Mouse (Mus musculus) CH12.LX (cell line): ENCODE measurements around the gene Terb2. TPM values are rescaled to one million over a fixed set of nuclear protein-coding genes. Genes with fewer than 3 reads are reported as not detected.

Experiments used
- DNase-seq: peaks from one replicate; pipeline ENCODE4 v3.0.0-alpha.2; 2013; ENCODE audit errors: extremely low read depth
- H3K27ac ChIP-seq: 2 replicates; pipeline ENCODE4 v1.5.1; 2012; ENCODE audit warnings: low read depth, mild to moderate bottlenecking, control low read depth, moderate library complexity; ENCODE audit not compliant: insufficient read depth
- H3K27me3 ChIP-seq: replicated peaks from 2 replicates; pipeline ENCODE3; 2012; ENCODE audit warnings: inconsistent platforms
- H3K36me3 ChIP-seq, 2 experiments: replicated peaks in 1 of 2; 2 replicates each; pipeline versions ENCODE3 to v1.6.1; 2012; ENCODE audit warnings: inconsistent platforms in 1 of 2, low read length in 1 of 2, mild to moderate bottlenecking in 1 of 2, mixed read lengths in 1 of 2, moderate library complexity in 1 of 2; ENCODE audit not compliant: control insufficient read depth in 1 of 2, insufficient read depth in 1 of 2
- H3K4me1 ChIP-seq, 2 experiments: 2 replicates each; pipeline ENCODE4 v1.6.1; 2012; ENCODE audit warnings: inconsistent platforms in 1 of 2, moderate library complexity in 1 of 2; ENCODE audit not compliant: insufficient read depth in 2 of 2, control insufficient read depth in 1 of 2
- H3K4me2 ChIP-seq: 2 replicates; pipeline ENCODE4 v1.6.1; 2012; ENCODE audit warnings: low read depth, mild to moderate bottlenecking, control low read depth; ENCODE audit not compliant: poor library complexity, insufficient read depth, severe bottlenecking
- H3K4me3 ChIP-seq, 3 experiments: fragments of 150-350 bp in 1 of 3; sonication (generic) in 1 of 3; replicated peaks in 1 of 3; 2 replicates each; pipeline versions ENCODE3 to v1.5.1; 2011 to 2012; ENCODE audit warnings: low read depth in 2 of 3, low read length in 2 of 3, mild to moderate bottlenecking in 2 of 3, moderate library complexity in 2 of 3, control low read depth in 1 of 3, improper control_type of control experiment in 1 of 3, inconsistent platforms in 1 of 3, mixed read lengths in 1 of 3; ENCODE audit not compliant: poor library complexity in 1 of 3
- H3K79me2 ChIP-seq: replicated peaks from 2 replicates; pipeline ENCODE4 v1.6.1; 2012; ENCODE audit warnings: mild to moderate bottlenecking, moderate library complexity; ENCODE audit not compliant: control insufficient read depth, poor library complexity, insufficient read depth, severe bottlenecking; ENCODE audit errors: extremely low read depth
- H3K9ac ChIP-seq: 2 replicates; pipeline ENCODE4 v1.6.1; 2012; ENCODE audit warnings: low read depth, mild to moderate bottlenecking, control low read depth, moderate library complexity; ENCODE audit not compliant: insufficient read depth
- H3K9me3 ChIP-seq: replicated peaks from 2 replicates; pipeline ENCODE3; 2012; ENCODE audit warnings: low read length, inconsistent platforms, mixed read lengths
- BHLHE40 ChIP-seq: IDR thresholded peaks from 2 replicates; pipeline ENCODE4 v1.6.1; 2011; ENCODE audit warnings: mild to moderate bottlenecking, low read depth, low read length, improper control_type of control experiment
- CHD1 ChIP-seq: IDR thresholded peaks from 2 replicates; pipeline ENCODE4 v1.6.1; 2012; ENCODE audit warnings: low read depth, low read length, improper control_type of control experiment, inconsistent platforms
- CHD2 ChIP-seq: IDR thresholded peaks from 2 replicates; pipeline ENCODE4 v1.6.1; 2011; ENCODE audit warnings: low read length, improper control_type of control experiment
- CTCF ChIP-seq, 2 experiments: IDR thresholded peaks in 1 of 2; conservative IDR thresholded peaks in 1 of 2; 2 replicates each; pipeline ENCODE4 v1.5.1; 2011 to 2012; ENCODE audit warnings: low read depth in 2 of 2, low read length in 2 of 2, improper control_type of control experiment in 1 of 2, inconsistent platforms in 1 of 2, mild to moderate bottlenecking in 1 of 2, moderate library complexity in 1 of 2
- E2F4 ChIP-seq: IDR thresholded peaks from 2 replicates; pipeline ENCODE4 v1.6.1; 2011; ENCODE audit warnings: low read depth, low read length, improper control_type of control experiment; ENCODE audit not compliant: insufficient replicate concordance
- ELF1 ChIP-seq: IDR thresholded peaks from 2 replicates; pipeline ENCODE4 v1.6.1; 2014; ENCODE audit warnings: low read depth, mild to moderate bottlenecking, inconsistent platforms, low read length, improper control_type of control experiment
- EP300 ChIP-seq: IDR thresholded peaks from 2 replicates; pipeline ENCODE4 v1.6.1; 2011; ENCODE audit warnings: low read length, improper control_type of control experiment
- GABPA ChIP-seq: IDR thresholded peaks from 2 replicates; pipeline ENCODE4 v1.6.1; 2012; ENCODE audit warnings: low read depth, low read length, improper control_type of control experiment, inconsistent platforms; ENCODE audit not compliant: insufficient replicate concordance
- IRF4 ChIP-seq: IDR thresholded peaks from 2 replicates; pipeline ENCODE4 v1.6.1; 2014; ENCODE audit warnings: low read depth, mild to moderate bottlenecking, inconsistent platforms, low read length, improper control_type of control experiment
- JUN ChIP-seq: IDR thresholded peaks from 2 replicates; pipeline ENCODE4 v1.6.1; 2011; ENCODE audit warnings: low read depth, mild to moderate bottlenecking, low read length, improper control_type of control experiment, moderate library complexity; ENCODE audit not compliant: insufficient read depth
- KAT2A ChIP-seq: IDR thresholded peaks from 2 replicates; pipeline ENCODE4 v1.6.1; 2012; ENCODE audit warnings: low read length, improper control_type of control experiment, inconsistent platforms; ENCODE audit not compliant: insufficient replicate concordance
- MAX ChIP-seq: IDR thresholded peaks from 2 replicates; pipeline ENCODE4 v1.6.1; 2011; ENCODE audit warnings: low read length, improper control_type of control experiment
- MAZ ChIP-seq: IDR thresholded peaks from 2 replicates; pipeline ENCODE4 v1.6.1; 2012; ENCODE audit warnings: low read depth, mild to moderate bottlenecking, inconsistent platforms, low read length, improper control_type of control experiment, moderate library complexity
- MXI1 ChIP-seq: IDR thresholded peaks from 2 replicates; pipeline ENCODE4 v1.6.1; 2011; ENCODE audit warnings: mild to moderate bottlenecking, low read depth, low read length, improper control_type of control experiment
- NELFE ChIP-seq: IDR thresholded peaks from 2 replicates; pipeline ENCODE4 v1.6.1; 2011; ENCODE audit warnings: low read depth, low read length, improper control_type of control experiment
- NRF1 ChIP-seq: IDR thresholded peaks from 2 replicates; pipeline ENCODE4 v1.6.1; 2014; ENCODE audit warnings: low read depth, mild to moderate bottlenecking, inconsistent platforms, low read length, improper control_type of control experiment, moderate library complexity
- POLR2A ChIP-seq: IDR thresholded peaks from 2 replicates; pipeline ENCODE4 v1.6.1; 2011; ENCODE audit warnings: low read depth, mild to moderate bottlenecking, improper control_type of control experiment, low read length
- POLR2AphosphoS2 ChIP-seq: IDR thresholded peaks from 2 replicates; pipeline ENCODE4 v1.6.1; 2011; ENCODE audit warnings: low read depth, low read length, improper control_type of control experiment
- RCOR1 ChIP-seq: conservative IDR thresholded peaks from 2 replicates; pipeline ENCODE4 v1.6.1; 2012; ENCODE audit warnings: low read depth, mild to moderate bottlenecking, inconsistent platforms, low read length, improper control_type of control experiment
- TBP ChIP-seq: conservative IDR thresholded peaks from 2 replicates; pipeline ENCODE4 v1.6.1; 2011; ENCODE audit warnings: low read depth, low read length, improper control_type of control experiment
- UBTF ChIP-seq: IDR thresholded peaks from 2 replicates; pipeline ENCODE4 v1.6.1; 2012; ENCODE audit warnings: low read depth, mild to moderate bottlenecking, inconsistent platforms, low read length, improper control_type of control experiment, moderate library complexity
- USF1 ChIP-seq: IDR thresholded peaks from 2 replicates; pipeline ENCODE4 v1.6.1; 2014; ENCODE audit warnings: low read depth, mild to moderate bottlenecking, inconsistent platforms, low read length, improper control_type of control experiment
- USF2 ChIP-seq: conservative IDR thresholded peaks from 2 replicates; pipeline ENCODE4 v1.6.1; 2011; ENCODE audit warnings: low read depth, low read length, improper control_type of control experiment
- ZC3H11A ChIP-seq: IDR thresholded peaks from 2 replicates; pipeline ENCODE4 v1.6.1; 2012; ENCODE audit warnings: low read depth, mild to moderate bottlenecking, inconsistent platforms, low read length, improper control_type of control experiment
- ZKSCAN1 ChIP-seq: IDR thresholded peaks from 2 replicates; pipeline ENCODE4 v1.6.1; 2012; ENCODE audit warnings: low read depth, inconsistent platforms, low read length, improper control_type of control experiment, borderline replicate concordance
- ZMIZ1 ChIP-seq: IDR thresholded peaks from 2 replicates; pipeline ENCODE4 v1.6.1; 2012; ENCODE audit warnings: low read depth, mild to moderate bottlenecking, inconsistent platforms, low read length, improper control_type of control experiment
- ZNF384 ChIP-seq: IDR thresholded peaks from 2 replicates; pipeline ENCODE4 v1.6.1; 2012; ENCODE audit warnings: low read depth, low read length, improper control_type of control experiment, inconsistent platforms
- dilution Hi-C: fragments of 300-500 bp; cut with MboI; formaldehyde crosslinking; loops from 2 replicates; pipeline ENCODE4 v1.14.3; 2020; ENCODE audit warnings: low sequenced_read_pairs; ENCODE audit not compliant: extremely low pct_unique_long_range_greater_than_20kb, extremely low pct_ligation_motif_present
- in situ Hi-C: fragments of 300-500 bp; cut with MboI; formaldehyde crosslinking; loops from 3 replicates; pipeline ENCODE4 v1.14.3; 2019; ENCODE audit warnings: low sequenced_read_pairs, low pct_ligation_motif_present, low pct_unique_long_range_greater_than_20kb, mixed read lengths
- polyA plus RNA-seq: library from polyadenylated mRNA; unstranded; fragments of >175 nt; gene quantifications from 2 replicates; pipeline ENCODE4 v1.2.1, GENCODE M21; 2012; ENCODE audit warnings: low read depth; ENCODE audit not compliant: insufficient read length
- total RNA-seq, 2 experiments: library from RNA; depleted of rRNA; stranded (reverse); fragments of 300-350 nt in 1 of 2; fragments of >200 nt in 1 of 2; gene quantifications; 2 replicates each; pipeline ENCODE4 v1.2.3; 2012 to 2014

Terb2 gene
- total and polyA plus RNA-seq, 3 experiments, result not detected

GRCm38 (mm10) chr2:122156051-122156700 is 29.9 kb upstream of the Terb2 start:
- Histone ChIP-seq H3K4me2 (no peak overlapping the region), H3K27me3 (no peaks in the 10 kb centered on the region), H3K4me3 (no peak overlapping the region), H3K27ac (0 out of 2 replicates have a peak overlapping the region, but pooled peaks have one; percentile 7), H3K9ac (no peak overlapping the region), H3K4me1 (peaks cover 22 to 81% of the 10 kb centered on the region in 2 experiments), H3K9me3 (peaks cover 4% of the 10 kb centered on the region), H3K36me3 (peaks cover 40 to 58% of the 10 kb centered on the region in 2 experiments), H3K79me2 (peaks cover 24% of the 10 kb centered on the region)
- in situ Hi-C loops, result loop anchor here (5.0 kb wide), 1 partner anchor 84 kb away; no protein-coding TSS in a partner anchor
- dilution Hi-C loops, result no loop called here
- TF ChIP-seq POLR2A (no peak; the same call in 1 of the 2 replicates), CHD2 (peak; percentile 67), RCOR1 (no peak), MAX (no peak), JUN (no peak), NELFE (no peak), NRF1 (no peak), ELF1 (no peak), POLR2AphosphoS2 (peak; percentile 88), MAZ (no peak), ZKSCAN1 (no peak), EP300 (0 out of 2 replicates have a peak, but pooled peaks have one; percentile 7), IRF4 (no peak), TBP (no peak), E2F4 (no peak), USF1 (no peak)
- no peak for DNase-seq

GRCm38 (mm10) chr2:122157561-122157960 is 28.5 kb upstream of the Terb2 start:
- Histone ChIP-seq H3K9ac (no peak overlapping the region), H3K27ac (no peak overlapping the region), H3K79me2 (peaks cover 11% of the 10 kb centered on the region), H3K4me1 (peaks cover 17 to 79% of the 10 kb centered on the region in 2 experiments), H3K4me3 (no peak overlapping the region), H3K9me3 (peaks cover 4% of the 10 kb centered on the region), H3K36me3 (peaks cover 27 to 44% of the 10 kb centered on the region in 2 experiments), H3K27me3 (no peaks in the 10 kb centered on the region), H3K4me2 (no peak overlapping the region)
- dilution Hi-C loops, result no loop called here
- DNase-seq, result no peak
- in situ Hi-C loops, result loop anchor here (5.0 kb wide), 1 partner anchor 85 kb away; no protein-coding TSS in a partner anchor
- TF ChIP-seq USF2, result no peak
- no peak for TF ChIP-seq MAZ
- no peak for TF ChIP-seq MXI1
- TF ChIP-seq ZC3H11A, result no peak
- TF ChIP-seq NELFE, result no peak
- no peak for TF ChIP-seq ZMIZ1
- no peak for TF ChIP-seq KAT2A
- no peak for TF ChIP-seq UBTF
- no peak for TF ChIP-seq EP300
- TF ChIP-seq GABPA, result no peak
- TF ChIP-seq BHLHE40, result no peak
- TF ChIP-seq ZNF384, result no peak
- TF ChIP-seq CHD1, result no peak
- no peak for TF ChIP-seq CTCF (conservative IDR thresholded peaks at IDR 0.05 in 1 of 2, IDR thresholded peaks at IDR 0.05 in 1 of 2; ENCODE audit: low read depth in 2 of 2, low read length in 2 of 2)
- no peak for TF ChIP-seq JUN
